Mouse (Mus musculus) frontal cortex, adult 2 months (tissue): Measurements from ENCODE around the gene Il13. TPM values are rescaled to one million over a fixed set of nuclear protein-coding genes. Genes with fewer than 3 reads are reported as not detected.
A peak's percentile ranks its signal among the peaks of the same experiment; 100 is the strongest.

Experiments
- DNase-seq, 2 experiments: peaks; one replicate each; pipeline ENCODE4 v3.0.0; 2022; ENCODE audit warnings: low spot score in 1 of 2; ENCODE audit errors: extremely low spot score in 1 of 2
- polyA plus RNA-seq: library from polyadenylated mRNA; depleted of rRNA; stranded (reverse); fragments of >200 nt; gene quantifications from 2 replicates; pipeline ENCODE4 v1.2.3, GENCODE M21; 2012

Gene Il13
- polyA plus RNA-seq, 1 experiment = not detected

DNA sequence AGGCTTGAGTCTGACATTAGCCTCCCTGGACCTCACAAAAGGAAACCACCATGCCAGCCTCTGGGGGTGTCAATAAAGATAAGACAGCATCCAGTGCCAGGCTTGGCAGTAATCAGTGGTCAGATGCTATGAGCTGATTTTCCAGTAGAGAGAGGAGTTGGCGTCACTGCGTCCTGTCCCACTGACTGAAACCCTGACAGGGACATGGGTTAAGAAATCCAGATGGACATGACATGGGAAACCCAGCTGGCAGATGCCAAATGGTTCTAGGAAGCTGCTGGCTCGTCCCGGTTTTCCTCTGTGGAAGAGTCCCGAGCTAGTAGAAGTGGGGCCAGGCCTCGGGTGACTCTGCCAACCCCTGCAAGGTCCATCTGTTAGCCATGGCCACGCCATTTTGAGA is 858 bp downstream of the Il13 start:
- DNase-seq = no peak

DNA sequence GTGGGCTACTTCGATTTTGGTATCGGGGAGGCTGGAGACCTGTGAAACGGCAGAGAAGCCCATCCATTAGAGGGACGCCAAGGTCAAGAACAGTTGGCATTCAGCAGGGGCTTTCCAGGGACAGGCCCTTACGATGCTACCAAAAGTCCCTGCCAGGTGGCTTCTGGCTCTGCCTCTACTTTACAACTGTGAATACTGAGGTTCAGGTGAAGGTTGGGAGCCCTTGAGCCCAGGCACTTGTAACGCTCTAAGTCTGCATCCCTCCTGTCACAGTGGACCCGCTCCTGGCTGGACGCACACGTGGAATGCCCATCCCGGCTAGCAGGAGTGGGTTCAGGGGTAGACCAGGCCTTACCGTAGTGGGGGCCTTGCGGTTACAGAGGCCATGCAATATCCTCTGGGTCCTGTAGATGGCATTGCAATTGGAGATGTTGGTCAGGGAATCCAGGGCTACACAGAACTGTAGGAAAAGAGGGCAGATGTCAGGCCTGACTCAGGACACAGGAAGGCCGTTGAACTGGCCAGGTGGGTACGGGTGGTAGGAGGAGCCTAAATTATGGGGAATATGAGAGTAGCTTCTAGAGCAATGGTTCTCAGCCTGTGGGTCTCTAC is 2.3 kb downstream of the Il13 start:
- DNase-seq = peak in 1 of 2 experiments; percentile 25

DNA sequence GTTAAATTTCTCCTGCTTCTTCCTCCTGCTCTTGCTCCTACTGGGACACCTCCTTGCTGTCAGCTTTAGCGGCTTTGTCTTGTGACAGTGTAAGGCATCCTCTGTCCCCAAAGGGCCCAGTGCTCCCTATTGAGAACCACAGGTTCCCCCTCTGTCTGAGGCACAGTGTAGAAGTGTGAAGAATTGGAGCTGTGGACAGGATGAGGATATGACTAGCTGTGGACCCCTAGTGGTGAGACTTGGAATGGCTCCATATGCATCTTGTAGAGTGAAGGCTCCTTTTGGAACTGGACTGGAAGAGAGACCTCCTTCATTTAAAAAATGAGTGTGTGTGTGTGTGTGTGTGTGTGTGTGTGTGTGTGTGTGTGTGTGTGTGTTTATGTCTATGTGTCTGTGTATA is 6.6 kb downstream of the Il13 start:
- DNase-seq = peak; percentile 44 to 93

DNA sequence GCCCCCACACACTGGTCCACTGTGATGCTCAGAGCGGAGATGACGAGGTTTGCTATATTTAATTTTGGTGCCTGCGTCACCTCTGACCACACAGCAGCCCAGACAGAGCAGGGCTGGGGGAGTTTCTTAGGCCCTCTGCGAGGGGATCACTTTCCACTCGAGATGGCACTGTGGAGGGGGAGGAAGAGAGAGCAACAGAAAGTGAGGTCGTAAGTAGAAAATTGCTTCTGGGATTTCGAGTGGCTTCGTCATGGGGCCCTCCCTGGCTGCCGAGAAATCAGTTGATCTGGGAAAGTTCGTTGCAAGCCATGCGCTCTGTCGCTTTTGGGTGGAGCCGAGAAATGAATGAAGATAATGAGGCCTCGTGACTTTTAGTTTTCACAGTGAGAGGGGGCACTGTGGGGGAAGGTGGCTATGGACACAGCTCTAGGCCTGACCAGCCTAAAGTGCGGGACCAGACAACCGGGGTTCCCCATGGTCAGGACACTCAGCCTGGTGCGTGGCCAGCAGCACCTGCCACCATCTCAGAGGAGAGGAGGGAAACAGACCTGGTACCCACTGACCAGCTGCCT is 7.6 kb downstream of the Il13 start:
- no peak for DNase-seq

DNA sequence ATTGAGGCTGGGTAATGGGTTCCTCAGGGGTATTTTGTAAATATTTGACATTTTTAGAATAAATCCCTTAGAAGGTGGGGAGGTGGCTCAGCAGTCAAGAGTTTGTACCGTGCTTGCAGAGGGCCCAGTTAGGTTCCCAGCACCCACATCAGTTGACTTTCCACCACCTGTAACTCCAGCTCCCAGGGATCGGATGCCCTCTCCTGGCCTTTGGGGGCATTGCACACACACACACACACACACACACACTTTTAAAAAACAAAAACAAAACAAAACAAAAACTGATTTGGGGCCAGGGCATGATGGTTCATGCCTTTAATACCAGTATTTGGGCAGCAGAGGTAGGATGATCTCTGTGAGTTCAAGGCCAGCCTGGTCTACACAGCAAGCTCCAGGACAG is 10.4 kb downstream of the Il13 start:
- DNase-seq = no peak

DNA sequence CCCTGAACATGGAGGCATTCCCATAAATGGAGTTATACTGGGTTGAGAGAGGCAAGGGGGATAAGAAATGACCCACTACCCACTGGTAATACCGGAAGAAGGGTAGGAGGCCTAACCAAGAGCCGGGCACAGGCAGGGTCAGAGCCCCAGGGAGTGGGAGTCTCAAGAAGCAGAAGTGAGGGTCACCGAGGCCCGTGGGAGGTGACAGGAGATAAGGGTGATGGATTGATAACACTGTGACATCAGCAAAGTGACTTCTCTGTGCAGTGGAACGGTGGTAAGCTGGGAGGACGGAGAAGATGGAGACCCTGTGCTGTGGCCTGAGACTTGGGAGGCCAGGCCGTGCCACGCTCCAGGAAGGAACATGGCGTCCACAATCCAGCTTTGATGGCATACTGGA is 10.9 kb downstream of the Il13 start:
- no peak for DNase-seq

DNA sequence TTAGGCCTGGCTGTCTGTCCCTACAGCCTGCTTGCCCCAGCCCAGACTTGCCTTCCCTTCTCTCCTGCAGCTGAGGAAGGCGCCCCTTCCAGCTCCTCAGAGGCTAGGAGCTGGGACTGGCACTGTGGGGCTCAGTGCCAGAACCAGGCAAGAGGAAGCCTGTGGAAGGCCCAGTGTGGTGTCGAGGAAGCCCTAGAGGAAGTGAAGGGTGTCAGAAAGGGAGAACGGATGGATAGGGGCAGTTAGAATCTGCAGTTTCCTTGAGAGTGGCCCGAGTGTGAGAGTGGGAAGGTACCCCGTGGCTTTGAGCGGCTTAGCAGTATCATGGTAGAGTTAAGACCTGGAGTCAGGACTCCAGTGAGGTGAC is 12.1 kb downstream of the Il13 start:
- DNase-seq = no peak

DNA sequence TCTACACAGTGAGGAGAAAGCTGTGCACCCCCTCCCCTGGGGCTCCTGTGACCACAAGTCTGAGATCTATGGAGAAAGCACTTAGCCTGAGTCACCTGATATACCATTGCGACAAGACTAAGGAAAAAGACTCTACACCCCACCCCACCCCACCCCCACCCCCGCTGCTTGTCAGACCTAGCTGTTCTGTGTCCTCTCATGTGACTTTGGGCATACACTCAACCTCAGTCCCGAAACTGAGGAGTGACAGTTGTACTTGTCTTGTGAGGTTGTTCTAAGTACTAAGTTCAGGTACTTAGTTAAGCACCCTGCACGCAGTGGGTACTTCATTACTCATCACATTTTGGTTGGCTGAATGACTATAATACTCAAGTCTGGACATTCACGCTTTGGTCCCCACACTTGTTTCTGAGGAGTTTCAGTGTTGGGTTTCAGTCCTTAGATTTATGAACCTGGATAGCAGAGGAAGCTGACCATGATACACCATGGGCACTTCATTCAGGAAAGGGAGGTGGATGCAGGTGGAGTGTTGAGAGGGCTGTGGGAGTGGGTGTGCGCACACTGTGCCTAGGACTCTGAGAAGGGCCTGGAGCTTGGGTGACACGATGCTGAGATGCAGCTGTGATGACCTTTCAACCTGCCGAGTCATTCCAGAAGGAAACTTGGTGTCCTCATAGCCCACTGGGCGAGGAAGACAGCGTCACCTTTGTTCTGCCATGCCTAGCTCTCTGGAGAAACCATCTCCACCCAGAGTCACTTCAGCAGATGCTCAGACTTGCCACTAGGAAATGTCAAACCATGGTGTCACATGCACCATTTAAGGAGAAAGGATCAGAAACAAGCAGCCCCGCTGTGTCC is 12.7 kb downstream of the Il13 start:
- DNase-seq = no peak

DNA sequence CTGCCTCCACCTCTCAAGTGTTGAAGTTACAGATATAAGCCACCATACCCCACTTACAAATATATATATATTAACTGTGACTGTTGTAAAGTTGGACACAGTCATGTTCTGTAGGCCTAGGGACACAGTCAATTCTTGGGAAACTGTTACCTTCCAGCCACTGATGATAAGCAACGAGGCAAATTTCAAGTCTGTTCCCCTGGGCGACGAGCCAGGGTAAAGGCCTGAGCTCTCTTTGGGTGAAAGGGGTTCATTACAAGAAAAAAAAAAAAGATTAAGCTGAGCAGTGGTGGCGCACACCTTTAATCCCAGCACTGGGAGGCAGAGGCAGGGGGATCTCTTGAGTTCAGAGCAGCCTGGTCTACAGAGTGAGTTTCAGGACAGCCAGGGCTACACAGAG is 14.4 kb downstream of the Il13 start:
- DNase-seq = no peak

DNA sequence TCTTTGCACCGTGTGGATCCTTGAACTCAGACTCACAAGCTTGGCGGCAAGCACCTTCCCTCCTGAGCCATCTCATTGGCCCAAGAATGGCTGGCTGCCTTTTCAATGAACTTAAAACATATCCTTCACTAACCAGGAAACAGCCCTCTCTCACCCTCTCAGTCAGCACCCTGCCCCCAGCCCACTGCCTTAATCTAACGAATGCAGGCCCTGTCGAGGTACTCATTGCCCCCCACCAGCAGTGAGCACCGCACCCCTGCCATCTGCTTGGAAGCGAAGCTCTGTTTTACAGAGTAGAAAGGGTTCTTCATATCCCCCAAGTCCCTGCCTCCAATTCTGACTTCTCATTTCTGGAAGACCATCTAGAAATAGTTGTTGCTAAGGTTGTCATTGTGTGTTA is 15.1 kb downstream of the Il13 start:
- no peak for DNase-seq

DNA sequence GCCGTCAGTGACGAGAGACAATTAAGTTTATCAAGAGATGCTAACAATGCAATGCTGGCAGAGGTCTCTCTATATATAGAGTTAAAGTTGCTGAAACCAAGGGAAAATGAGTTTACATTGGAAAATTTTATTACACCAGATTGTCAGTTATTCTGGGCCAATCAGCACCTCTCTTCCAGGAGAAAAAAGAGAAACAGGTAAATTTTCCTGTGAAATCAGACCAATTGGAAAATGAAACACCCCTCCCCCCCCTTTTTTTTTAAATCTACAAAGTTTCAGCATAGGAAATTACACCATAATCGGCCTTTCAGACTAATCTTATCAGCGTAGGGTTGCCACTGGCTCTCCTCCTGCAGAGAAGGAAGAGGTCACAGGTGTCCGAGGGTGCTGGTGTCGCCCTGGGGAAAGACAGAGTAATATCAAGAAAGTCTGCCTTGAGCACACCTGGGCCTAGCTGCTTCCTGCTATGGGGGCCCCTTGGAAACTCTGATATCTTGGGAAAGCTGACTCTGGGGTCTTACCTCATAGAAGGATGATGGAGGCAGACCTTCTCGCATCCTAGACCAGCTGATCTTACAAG is 15.8 kb downstream of the Il13 start, which contains the start of gene Il4:
Gene Il4, minus strand, starts transcription at position 51 of the 580 bp plus-strand sequence.
- no peak for DNase-seq

DNA sequence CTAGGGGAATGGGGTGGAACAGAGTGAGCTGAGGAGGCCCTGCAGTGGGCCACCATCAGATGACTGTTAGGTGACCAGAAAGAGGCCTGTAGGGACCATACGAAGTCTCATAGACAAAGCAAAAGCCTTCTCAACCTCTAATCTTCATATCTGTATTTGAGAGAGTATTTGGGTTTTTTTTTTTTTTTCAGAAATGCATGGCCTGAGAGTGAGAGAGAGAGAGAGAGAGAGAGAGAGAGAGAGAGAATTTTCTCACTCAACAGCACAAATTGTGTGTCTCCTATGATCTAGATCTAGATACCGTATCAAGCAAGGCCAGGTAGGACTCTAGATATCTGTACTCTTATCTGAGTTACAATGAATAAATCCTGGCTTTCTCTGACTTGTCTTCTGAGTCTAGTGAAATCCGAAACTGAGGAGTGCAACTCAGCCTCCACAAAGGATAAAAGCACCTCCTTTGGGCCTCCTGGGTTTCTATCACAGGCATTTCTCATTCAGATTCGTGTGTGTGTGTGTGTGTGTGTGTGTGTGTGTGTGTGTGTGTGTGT is 16.9 kb downstream of the Il13 start:
- no peak for DNase-seq

DNA sequence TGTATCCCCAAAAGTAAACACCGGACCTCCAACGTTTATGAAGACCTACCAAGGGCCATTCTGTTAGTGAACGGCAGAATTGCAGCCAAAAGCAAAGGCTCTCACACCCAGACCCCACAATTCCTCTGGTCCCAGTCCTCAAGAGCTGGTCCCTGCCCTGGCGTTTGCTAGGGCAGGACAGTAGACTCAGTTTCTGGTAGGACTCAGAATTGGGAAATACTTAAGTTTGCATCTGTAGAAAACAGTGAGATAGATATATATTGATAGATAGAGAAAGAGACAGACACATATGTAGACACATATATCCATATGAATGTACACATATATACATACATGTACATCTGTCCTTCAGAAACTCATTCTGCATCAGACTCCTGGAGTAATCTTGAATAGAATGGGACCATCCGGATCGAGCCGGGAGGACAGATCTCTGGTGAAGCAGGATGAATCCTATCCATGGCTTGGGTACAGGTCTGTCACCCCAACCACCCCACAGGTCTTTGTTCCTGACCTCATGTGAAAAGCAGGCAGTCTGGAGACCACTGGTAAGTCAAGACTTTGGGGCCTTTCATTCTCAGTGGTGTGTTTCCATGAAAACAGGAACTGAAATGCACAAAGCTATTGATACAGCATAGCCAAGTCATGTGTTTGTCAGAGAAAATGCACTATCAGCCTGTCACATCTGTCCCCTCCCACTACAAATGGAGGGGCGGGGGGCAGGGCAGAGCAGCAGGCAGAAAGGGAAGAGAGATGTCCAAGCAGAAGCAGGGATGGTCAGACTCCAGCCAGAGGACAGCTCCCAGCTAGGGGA is 17.5 kb downstream of the Il13 start:
- no peak for DNase-seq

DNA sequence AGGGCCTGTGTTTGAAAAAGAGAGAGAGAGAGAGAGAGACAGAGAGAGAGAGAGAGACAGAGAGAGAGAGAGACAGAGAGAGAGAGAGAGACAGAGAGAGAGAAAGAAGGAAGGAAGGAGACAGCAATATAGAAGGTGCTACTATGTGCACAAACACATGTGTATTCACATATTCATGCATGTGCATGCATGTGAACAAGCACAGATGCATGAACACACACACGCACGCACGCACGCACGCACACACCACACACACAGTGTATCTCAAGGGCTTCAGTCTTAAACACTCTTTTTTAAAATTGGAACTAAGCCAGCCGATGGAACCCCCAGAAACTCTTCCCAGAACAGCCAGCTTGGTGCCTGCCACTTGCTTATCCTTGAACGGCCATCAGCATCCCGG is 18.9 kb downstream of the Il13 start:
- no peak for DNase-seq

DNA sequence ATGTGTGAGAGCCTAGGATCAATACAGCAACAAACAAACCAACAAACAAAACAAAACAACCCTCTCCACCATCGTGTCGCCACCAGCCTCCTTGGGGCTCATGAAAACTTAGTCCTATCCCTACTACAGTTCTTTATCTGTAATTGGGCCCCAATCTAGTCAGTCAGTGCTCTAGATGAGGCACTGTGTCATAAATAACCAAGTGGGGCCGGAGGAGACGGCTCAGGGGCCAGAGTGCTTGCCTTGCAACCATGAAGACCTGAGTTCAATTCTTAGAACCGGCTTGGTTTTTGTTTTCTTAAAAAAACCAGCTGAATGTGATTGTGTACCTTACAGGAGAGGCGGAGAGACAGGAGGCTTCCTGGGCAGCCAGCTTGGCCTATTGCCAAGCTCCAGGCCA is 19.3 kb downstream of the Il13 start:
- DNase-seq = no peak

DNA sequence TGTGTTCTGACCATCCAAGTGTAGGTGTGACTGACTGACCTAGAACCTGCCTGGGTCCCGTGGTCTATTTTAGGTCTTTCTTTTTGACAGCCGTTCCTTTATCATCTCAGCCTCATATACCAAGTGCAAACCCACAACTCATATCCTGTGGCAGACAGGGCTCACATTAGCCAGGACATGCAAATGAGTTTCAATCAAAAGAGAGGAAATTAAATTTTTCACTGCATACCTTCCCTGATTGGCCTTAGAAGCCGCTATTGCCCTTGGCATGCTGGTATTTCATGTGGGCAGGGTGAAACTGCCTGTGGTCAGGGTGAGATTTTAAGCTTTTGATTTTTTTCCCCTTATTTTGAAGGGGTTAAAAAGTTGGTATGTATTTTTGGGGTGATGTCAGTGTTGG is 24.8 kb downstream of the Il13 start:
- DNase-seq = no peak

DNA sequence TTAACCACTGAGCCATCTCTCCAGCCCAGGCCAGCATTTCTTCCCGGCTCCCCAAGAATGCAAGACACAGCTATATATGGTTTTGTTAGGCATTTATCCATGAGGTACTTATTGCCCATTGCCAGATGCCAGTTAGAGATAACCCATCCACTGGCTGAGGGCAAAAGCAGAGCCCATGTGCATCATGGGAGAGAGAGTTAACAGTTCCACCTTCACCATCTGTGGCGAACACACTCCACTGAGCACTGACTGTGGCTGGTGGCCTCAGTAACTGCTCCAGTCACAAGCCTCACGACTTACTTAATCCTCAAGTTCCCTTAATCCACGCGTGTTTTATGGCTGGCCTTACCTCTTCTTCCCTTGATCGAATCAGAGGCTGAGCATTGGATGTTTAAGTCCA is 25.3 kb downstream of the Il13 start:
- DNase-seq = no peak

DNA sequence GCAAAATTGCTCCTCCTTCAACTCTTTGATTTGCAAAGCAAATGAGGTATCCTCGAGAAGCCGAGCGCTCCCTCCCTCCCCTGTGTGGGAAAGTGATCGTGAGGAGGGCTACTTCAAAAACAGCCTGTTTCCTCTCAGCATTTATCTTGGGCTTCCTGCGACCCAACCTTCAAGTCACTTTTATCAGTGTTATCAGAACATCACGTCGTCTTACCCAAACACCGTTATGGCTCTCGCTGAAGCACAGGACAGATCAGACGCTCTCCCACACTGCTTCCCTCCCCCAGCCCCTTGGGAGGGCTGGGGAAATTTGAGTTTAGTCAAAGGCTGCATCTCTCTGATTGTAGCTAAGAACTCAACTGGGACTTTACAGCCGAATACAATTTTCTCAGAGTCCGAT is 28.9 kb downstream of the Il13 start:
- DNase-seq = no peak

DNA sequence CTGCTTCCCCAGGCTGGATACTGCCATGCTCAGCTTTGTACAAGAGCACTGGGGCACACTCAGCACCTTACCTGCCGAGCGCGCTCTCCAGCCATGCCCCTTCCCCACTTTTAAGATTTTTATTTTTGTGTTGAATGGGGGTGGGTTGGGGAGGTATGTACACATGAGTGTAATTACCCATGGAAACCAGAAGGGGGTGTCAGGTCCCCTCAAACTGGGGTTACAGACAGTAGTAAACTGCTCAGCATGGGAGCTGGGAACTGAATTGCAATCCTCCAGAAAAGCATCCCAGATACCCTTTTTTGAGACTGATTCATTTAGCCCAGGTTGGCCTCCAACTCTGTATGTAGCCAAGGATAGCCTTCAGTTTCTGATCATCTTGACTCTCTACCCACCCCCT is 29.5 kb downstream of the Il13 start:
- DNase-seq = no peak

DNA sequence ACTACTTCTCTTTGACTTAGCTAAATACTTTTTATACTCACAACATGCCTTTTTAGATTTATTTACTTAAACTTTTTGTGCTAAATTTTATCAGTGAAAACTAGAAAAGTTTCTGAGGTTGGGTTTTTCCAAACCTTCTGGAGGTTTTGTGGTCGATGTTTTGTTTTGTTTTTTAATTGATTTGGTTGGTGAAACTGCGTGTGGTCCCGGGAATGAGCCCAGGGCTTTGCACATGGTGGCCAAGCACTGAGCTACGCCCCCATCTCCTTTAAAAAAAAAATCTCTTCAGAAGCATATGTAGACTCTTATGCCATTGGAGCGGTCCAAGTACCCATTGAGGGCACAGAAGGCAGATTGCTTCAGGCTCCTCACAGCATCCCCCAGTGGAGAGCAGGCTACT is 43.4 kb downstream of the Il13 start:
- DNase-seq = no peak

DNA sequence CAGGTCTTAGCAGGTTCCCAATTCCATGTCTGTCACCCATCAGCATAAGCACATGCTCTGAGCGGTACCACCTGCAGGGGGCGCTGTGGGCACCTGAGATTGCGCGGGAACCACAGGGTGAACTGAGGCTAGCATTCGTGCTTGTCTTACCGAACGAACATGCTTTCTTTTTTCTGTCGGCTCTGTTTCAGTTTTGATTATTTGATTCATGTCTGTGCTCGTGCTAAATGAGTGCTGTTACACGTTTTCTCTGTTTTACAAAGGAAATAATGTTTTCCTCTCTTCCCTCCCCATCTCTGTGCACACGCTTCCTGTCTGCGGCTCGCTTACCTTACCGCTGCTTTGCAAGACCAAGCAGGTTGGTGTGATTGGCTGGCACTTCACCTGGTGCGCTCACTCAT is 44.1 kb downstream of the Il13 start:
- peak in 1 of 2 experiments; percentile 56 for DNase-seq
